Mouse (Mus musculus): Measurements from ENCODE around the gene Pi4ka.
A peak's percentile ranks its signal among the peaks of the same experiment; 100 is the strongest.

Pi4ka gene

DNA sequence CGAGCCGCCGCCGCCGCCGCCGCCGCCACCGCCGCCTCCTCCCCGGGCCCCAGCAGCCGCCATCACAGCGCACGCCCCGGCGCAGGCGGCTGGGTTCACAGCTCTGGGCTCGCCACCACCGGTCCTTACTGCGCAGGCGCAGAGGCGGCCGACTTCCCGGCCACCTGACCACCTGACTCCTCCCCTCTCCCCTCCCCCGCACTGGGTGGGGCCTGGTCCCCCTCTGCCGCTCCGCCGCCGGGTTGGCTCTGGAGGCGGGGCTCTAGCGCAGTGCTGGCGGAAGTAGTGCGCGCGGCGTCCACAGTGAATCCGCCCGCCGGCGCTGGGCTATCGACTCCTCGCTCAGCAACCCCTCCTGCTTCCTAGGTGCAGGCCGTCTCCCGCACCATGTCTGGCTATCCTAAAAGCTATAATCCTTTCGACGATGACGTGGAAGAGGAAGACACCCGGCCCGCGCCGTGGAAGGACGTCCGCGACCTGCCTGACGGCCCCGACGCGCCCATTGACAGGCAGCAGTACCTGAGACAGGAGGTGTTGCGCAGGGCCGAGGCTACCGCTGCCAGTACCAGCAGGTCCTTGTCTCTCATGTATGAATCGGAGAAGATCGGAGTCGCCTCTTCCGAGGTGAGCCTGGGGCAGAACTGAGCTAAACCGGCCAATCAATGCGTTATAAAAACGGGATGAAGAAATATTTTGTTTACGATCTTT is at the start of gene Pi4ka, which contains the start of gene Snap29:
TSS of gene Pi4ka (minus strand) at position 579 of the 708 bp plus-strand sequence.
TSS of gene Snap29 (plus strand) at position 251 of the 708 bp plus-strand sequence.
- DNase-seq (ENCODE audit: low spot score), result peak; percentile 100

GRCm38 (mm10) chr16:17452373-17452715 is 46.2 kb upstream of the Pi4ka start:
- no peak for DNase-seq (ENCODE audit: low spot score)

DNA sequence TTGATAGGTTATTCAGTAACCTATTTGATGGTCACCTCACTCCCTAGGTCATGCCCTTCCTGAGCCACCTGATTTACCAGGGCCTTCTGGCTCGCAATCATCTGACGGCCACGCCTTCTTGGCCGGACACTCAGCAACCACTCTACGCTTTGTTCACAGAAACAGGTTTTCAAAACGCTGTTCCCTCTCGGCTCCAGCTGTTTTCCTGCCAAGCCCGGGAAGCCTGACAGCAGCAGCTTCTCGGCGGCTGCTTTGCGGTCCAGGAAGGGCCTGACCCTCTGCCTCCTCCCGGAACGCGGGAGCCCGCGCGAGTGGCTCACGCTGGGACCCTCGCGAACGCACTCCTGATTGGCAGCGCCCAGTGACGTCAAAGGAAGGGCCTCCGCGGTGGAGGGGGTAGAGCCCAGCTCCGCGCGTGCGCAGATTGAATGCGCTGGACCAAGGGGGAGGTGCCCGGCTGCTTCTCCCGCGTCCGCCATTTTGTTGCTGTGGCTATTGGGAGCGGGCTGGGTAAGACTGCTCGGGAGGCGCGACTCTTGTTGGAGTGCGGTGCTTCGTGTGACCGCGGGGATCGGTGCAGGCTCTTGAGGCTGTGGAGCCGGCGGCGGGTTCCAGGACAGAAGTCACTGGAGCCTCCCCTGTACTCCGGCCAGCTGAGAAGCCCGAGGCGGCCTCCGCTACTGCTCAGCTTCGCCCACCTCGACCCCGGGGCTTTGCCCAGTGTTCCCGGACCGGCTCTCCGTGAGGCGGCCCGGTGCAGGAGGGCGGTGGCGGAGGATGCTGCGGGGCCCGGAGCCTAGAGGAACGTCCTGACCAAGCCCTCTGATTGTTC is 45.6 kb upstream of the Pi4ka start, which contains the start of gene Crkl:
TSS of gene Crkl (plus strand) at position 447 of the 832 bp plus-strand sequence.
- DNase-seq (ENCODE audit: low spot score), result peak; percentile 97

DNA sequence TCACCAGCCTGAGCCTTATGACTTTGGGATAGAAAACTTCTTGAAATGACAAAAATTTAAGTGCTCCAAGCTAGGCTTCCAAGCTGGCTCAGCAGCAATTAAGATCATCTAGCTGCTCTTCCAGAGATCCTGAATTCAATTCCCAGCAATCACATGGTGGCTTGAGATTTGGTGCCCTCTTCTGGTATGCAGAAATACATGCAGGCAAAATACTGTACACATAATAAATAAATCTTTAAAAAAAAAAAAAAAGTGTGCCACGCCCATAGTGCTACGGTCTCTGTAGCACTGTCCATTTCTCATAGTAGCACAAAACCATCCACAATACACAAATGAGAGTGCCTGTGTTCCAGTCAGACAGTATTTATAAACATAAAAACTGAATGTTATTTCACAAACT is 26.5 kb upstream of the Pi4ka start:
- DNase-seq (ENCODE audit: low spot score), result no peak

DNA sequence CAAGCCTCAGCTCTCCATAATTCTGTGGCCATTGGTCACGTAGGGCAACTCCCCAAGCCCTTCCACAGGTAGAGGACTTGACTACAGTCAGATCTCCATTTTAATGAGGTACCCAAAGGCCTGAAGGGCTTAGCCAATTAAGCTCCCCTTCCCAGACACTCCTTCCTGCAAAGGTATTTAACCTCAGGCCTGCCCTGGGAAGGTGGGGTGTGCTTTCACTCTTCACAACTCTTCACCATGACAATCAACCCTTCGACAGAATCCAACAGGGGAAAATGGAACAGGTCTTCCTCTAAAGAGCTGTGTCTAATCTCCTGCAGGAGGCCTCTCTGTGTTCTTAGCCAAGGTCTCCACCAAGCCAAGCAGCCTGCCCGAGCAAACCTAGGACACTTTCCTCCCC is 16.9 kb upstream of the Pi4ka start:
- no peak for DNase-seq (ENCODE audit: low spot score)

DNA sequence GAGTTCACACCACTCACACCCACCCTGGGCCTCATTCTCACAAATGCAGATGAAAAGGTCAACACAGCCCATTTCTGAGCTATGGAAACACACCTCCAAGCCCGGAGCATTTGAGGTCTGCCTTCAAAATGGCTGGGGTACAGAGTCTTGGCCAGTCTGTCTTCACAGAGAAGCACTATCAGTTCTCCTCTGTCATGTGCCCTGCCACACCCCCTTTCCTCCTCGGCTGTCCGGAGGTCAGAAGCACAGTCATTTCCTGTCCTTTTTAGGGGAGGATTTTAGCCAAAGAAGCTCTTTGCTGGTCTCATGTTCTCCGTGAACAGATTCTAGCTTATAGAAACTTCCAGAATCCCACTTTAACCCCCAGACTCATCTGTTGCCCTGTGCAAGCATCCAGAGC is 4.1 kb upstream of the Pi4ka start:
- DNase-seq (ENCODE audit: low spot score), result no peak

DNA sequence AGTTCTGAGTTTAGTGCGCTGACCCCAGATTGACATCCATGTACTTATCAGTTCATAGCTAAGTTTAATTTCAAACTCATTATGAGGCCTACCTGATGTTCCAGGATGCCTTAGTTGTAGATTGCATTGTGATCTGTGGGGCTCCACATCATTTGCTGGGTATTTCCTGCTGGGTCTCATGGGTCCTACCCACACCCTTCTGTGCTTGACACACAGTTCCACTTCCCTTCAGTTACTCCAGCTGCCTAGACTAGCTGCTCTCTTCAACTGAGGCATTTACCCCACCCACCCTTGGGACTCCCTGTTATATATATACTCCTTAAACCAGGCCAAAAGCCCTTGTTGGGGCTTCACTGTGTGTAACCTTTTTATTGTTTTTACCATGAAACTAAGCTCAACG is 2.9 kb upstream of the Pi4ka start:
- DNase-seq (ENCODE audit: low spot score), result no peak

DNA sequence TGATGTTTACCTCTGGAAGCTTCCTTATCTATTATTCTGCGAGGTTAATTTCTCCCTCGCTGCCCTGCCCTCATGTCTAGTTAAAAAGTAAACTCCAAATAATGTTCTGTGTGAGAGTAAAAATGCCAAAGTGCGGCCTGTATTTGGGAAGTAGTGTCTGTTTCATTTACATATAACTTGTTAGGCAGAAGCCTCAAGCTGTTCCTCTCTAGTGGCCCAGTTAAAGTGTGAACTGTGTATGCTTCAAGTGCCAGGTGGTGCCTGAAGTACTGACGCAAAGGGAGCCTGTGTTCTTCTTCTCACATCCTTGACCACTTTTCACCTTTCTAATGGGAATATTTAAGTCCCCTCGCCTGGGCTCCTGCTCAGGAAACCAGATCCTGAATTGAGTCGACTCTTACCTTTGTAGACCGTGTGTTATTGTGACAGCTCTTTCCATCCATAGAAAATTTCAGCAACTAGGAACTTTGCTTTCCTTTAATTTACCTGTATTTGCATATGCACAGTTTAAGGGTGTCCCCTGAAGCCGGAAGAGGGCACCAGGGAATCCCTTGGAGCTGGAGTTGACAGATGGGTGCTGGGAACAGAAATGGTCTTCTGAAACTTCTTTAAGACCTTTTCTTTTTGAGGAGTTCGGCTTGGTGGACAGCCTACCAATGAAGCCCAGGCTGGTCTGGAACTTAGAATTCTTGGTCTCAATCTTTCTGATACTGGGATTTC is 558 bp upstream of the Pi4ka start:
- DNase-seq (ENCODE audit: low spot score), result no peak

DNA sequence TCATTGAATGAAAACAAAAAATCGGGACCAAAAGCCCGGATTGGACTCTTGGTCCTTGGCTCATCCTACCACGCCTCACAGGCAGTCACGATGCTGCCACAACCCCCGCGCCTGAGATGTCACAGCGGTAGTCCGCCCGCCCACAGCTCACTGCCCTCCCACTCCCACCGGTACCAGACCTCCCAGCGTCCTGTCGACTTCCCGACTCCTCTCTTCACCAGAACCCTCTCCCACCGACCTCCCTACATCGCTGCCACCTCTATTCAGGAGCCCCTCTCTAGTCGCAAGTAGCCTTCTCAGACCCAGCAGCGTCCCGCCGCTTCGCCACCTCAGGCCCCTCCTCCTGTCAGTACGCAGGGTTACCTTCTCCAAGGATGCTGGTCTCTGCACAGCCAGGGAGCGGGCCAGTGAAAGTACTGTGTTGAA is 830 bp downstream of the Pi4ka start:
- DNase-seq (ENCODE audit: low spot score), result no peak

- DNase-seq (ENCODE audit: low spot score), result peak; percentile 35
Measured at GRCm38 (mm10) chr16:17402855-17403254, 3.3 kb downstream of the Pi4ka start.

- DNase-seq (ENCODE audit: low spot score), result no peak
Measured at GRCm38 (mm10) chr16:17392784-17393183, 13.3 kb downstream of the Pi4ka start.

DNA sequence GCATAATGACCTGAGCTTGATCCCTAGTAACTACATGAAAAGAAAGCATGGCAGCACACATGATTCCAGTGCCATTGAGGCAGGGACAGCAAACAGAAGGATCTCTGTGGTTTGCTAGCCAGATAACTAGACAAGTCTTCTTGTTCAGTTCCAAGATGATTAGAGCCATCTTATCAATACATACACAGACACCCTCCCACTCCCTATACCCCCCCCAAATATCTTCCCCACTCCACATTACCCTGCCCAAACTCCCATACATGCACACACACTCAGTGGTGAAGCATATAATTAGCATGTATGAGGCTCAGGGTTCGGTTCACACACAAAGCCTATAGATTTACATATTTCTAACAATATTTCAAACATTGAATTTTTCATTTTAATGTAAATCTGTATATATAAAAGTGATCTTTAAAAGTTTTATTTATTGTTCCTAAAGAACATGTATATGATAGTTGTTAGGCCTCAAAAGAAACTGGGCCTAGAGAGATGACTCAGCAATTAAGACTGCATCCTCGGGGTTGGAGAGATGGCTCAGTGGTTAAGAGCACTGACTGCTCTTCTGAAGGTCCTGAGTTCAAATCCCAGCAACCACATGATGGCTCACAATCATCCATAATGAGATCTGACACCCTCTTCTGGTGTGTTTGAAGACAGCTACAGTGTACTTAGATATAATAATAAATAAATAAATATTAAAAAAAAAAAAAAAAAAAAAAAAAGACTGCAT is 22.4 kb downstream of the Pi4ka start:
- DNase-seq (ENCODE audit: low spot score), result no peak

GRCm38 (mm10) chr16:17382306-17382705 is 23.8 kb downstream of the Pi4ka start:
- DNase-seq (ENCODE audit: low spot score), result no peak

- DNase-seq (ENCODE audit: low spot score), result no peak
Measured at GRCm38 (mm10) chr16:17358787-17359186, 47.3 kb downstream of the Pi4ka start.

GRCm38 (mm10) chr16:17356031-17356430 is 50.1 kb downstream of the Pi4ka start:
- no peak for DNase-seq (ENCODE audit: low spot score)

GRCm38 (mm10) chr16:17346766-17347165 is 59.3 kb downstream of the Pi4ka start:
- no peak for DNase-seq (ENCODE audit: low spot score)

GRCm38 (mm10) chr16:17345813-17346155 is 60.3 kb downstream of the Pi4ka start:
- no peak for DNase-seq (ENCODE audit: low spot score)

DNA sequence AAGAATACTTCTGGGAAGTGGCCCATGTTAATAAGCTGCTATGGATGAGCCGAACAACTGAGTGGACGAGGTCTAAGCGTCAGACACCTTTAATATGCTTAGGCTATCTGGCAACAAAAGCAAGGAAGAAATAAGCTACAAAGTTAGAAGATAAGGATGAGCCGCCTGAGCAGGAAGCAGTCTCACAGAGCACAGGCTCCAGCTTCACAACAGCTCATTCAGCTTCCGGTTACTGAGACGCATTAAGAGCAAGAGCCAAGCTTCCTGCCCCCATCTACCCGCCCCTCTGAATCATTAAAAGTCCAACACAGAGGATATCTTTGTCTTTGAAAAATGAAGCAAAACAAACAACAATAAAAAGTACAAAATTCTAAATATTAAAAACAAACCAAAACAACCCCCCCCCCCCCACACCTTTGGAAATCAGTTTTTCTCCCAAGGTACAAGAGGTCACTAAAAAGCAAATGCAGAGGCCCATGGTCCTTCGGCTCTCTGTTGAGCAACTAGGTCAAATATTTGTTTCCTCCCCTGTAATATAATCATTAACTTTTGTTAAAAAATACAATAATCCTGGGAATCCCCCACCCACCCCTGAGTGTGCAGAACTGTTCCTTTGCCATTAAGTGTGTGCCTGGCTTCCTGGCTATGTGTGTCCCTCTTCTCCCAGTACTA is 60.8 kb downstream of the Pi4ka start:
- DNase-seq (ENCODE audit: low spot score), result no peak

DNA sequence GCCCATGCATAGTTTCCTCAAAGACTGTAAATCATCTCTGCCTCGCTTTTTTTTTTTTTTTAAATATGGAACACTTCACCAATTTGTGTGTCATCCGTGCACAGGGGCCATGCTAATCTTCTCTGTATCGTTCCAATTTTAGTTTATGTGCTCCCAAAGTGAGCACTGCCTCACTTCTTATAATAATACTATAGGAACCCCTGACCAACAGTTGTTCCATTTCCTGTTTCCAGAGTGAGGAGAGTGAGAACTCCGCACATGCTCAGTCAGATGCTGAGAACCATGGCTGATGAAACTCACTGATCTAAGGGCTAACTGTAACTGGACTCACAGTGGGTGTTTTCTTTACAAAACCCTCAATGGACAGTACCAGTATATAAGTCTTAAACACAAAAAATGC is 64.3 kb downstream of the Pi4ka start:
- no peak for DNase-seq (ENCODE audit: low spot score)

DNA sequence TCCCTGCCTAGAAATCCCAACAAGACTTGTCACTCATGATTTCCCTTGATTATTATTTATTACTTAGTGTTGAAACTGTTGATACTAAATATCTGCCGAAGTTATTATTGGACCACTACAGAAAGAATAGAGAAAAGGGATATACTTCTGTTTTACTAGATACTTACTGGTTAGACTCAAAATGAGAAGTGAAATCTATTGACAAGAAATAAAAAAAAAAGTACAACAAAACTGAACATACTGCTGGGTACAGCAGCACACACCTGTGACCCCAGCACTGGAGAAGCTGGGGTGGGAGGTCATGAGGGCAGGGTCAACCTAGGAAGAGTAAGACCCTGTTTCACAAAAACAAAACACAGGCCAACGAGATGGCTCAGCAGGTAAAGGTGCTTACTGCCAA is 65.4 kb downstream of the Pi4ka start:
- no peak for DNase-seq (ENCODE audit: low spot score)

DNA sequence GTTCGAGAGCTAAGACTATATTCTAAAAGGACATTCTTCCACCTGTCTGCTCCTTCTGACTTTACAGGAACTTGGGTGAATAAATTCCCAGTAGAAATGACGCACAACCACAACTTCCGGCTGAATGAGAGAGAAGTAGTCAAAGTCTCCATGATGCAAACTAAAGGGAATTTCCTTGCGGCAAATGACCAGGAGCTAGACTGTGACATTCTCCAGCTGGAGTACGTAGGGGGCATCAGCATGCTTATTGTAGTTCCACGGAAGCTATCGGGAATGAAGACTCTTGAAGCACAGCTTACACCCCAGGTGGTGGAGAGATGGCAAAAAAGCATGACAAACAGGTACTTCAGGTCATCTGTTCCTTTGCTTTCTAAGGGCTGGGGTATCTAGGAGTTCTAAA is 66.4 kb downstream of the Pi4ka start:
- DNase-seq (ENCODE audit: low spot score), result no peak

DNA sequence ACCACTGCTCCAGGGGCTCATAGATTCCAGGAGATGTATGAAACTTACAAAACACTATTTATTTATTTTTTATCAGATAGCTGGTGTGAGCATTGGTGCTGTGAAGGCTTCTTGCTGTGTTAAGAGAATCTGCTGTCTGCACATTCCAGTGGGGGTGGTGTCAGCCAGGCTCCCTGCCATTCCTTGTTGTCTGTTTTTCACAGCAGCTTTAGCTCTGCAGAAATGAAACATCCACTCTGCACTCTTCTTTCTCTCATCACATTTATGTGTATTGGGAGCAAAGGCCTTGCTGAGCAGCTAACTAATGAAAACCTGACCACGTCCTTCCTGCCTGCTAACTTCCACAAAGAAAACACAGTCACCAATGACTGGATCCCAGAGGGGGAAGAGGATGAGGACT is 70.0 kb downstream of the Pi4ka start:
- DNase-seq (ENCODE audit: low spot score), result no peak
